Mouse (Mus musculus) forebrain, embryonic 16.5 days (tissue): ENCODE results near the gene Arrb2. TPM values are rescaled to one million over a fixed set of nuclear protein-coding genes. Genes with fewer than 3 reads are reported as not detected.

ENCODE experiments used
- ATAC-seq: fragments of 200-750 bp; cut with Nextera tagmentation; 2 replicates; pipeline ENCODE4 v1.8.0; 2017; ENCODE audit warnings: mild to moderate bottlenecking, moderate library complexity
- H3K27ac ChIP-seq: fragments of 300-500 bp; sonication (generic); 2 replicates; pipeline ENCODE4 v1.5.1; 2014; ENCODE audit warnings: low read length, control low read depth
- H3K27me3 ChIP-seq: fragments of 300-500 bp; sonication (generic); replicated peaks from 2 replicates; pipeline ENCODE4 v1.6.1; 2014; ENCODE audit warnings: low read length; ENCODE audit not compliant: control insufficient read depth, insufficient read depth
- H3K36me3 ChIP-seq: fragments of 300-500 bp; sonication (generic); 2 replicates; pipeline ENCODE4 v1.6.1; 2014; ENCODE audit not compliant: control insufficient read depth, insufficient read depth
- H3K4me1 ChIP-seq: fragments of 300-500 bp; sonication (generic); replicated peaks from 2 replicates; pipeline ENCODE4 v1.6.1; 2014; ENCODE audit warnings: low read length; ENCODE audit not compliant: control insufficient read depth, insufficient read depth
- H3K4me2 ChIP-seq: fragments of 300-500 bp; sonication (generic); 2 replicates; pipeline ENCODE4 v1.6.1; 2014; ENCODE audit warnings: mild to moderate bottlenecking, low read length, control low read depth
- H3K4me3 ChIP-seq: fragments of 300-500 bp; sonication (generic); replicated peaks from 2 replicates; pipeline ENCODE4 v1.5.1; 2014; ENCODE audit warnings: mild to moderate bottlenecking, low read length, control low read depth
- H3K9ac ChIP-seq: fragments of 300-500 bp; sonication (generic); replicated peaks from 2 replicates; pipeline ENCODE4 v1.6.1; 2014; ENCODE audit warnings: low read depth, low read length, control low read depth
- H3K9me3 ChIP-seq: fragments of 300-500 bp; sonication (generic); 2 replicates; pipeline ENCODE4 v1.6.1; 2016; ENCODE audit warnings: low read length; ENCODE audit not compliant: control insufficient read depth
- WGBS: fragments of 180-500 bp; shearing (Covaris S2); extraction: QIAGEN DNeasy Blood & Tissue Kit; methylation state at CpG from one replicate; pipeline ENCODE4 v1.1.7; 2014; 5-methylcytosine and 5-hydroxymethylcytosine counted together
- polyA plus RNA-seq: library from polyadenylated mRNA; unstranded; fragments of >200 nt; fragmentation: Nextera tagmentation; extraction: Ambion mirVana; gene quantifications from 2 replicates; pipeline ENCODE4 v1.2.1, GENCODE M21; 2015

Gene Arrb2
- polyA plus RNA-seq, 1 experiment from 2014 or later = 51.2 TPM

DNA sequence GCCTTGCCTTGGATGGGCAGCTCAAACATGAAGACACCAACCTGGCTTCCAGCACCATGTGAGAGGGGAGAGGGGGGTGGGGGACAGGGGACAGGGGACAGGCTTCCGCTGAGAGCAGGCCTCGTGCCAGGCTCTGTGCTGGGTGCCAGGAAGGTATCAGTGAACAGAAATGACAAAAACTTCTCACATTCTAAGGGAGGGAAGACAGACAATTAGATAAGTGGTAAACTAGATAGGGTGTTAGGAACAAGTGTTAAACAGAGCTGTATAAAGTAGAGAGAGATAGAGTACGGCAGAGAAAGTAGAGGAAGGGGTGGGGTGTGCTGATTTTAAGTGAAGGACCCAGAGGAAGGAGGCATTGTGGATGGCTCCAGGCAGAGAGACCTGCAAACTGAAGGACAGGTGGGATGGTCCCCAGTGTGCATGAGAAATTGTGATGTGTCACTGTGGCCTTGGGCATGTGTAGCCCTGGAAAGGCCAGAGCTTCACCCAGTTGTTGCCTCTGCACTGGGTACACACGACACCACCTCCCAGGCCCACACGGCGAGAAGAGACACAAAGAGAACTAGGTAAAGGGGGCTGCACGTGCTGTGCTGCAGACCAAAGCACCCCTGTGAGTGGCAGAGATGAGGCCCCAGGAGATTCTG lies 6.4 kb downstream of the Arrb2 start:
- H3K4me3 ChIP-seq = no peak overlapping the region
- H3K27me3 ChIP-seq = no peaks in the 10 kb centered on the region
- peaks cover 11% of the 10 kb centered on the region for H3K4me1 ChIP-seq
- WGBS = 92% methylated on average over 7 of the region's 7 CpGs
- H3K9me3 ChIP-seq = no peaks in the 10 kb centered on the region
- ATAC-seq = no peak
- H3K9ac ChIP-seq = no peak overlapping the region
- H3K4me2 ChIP-seq = no peak overlapping the region
- peaks cover 23% of the 10 kb centered on the region for H3K36me3 ChIP-seq
- no peak overlapping the region for H3K27ac ChIP-seq

DNA sequence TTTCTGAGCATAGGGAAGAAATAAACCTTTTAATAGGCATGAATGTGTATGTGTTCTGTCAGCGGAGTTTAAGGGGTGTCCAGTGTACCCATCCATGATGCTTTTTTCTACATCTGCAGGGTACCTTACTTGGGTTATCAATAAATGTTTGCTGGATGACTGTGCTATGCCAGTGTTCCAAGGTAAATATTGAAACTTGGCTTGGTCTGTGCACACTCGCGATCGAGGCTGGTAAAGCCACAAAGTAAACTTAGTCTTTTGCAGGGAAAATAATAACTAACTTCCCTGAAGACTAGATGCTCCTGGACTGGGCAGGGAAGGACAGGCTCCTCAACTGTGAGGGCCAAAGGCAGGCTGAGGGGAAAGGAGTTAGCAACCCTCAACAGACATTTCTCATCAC lies 8.2 kb downstream of the Arrb2 start:
- Histone ChIP-seq H3K9ac (no peak overlapping the region), H3K27me3 (no peaks in the 10 kb centered on the region), H3K9me3 (no peaks in the 10 kb centered on the region), H3K4me2 (no peak overlapping the region), H3K27ac (no peak overlapping the region), H3K36me3 (peaks cover 23% of the 10 kb centered on the region), H3K4me3 (no peak overlapping the region), H3K4me1 (no peaks in the 10 kb centered on the region)
- WGBS = 92% methylated on average over 4 of the region's 4 CpGs
- ATAC-seq = no peak

DNA sequence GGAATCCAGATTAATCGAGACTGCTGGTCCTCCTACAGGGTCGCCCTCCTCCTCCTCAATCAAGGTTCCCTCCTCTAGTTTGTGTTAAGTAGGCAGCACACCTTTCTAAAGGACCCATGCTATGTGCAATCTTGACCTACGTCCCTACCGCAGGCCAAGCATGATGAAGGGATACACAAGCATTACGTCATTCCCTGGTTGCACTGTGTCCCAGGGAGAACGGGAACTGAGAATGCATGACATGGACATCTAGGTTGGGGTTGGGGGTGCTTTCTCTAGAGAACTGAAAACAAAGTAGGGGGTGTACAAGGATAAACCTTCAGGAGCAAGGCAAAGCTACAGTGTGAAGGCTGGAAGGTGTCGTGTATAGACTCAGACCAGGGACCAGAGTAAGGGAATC lies 9.4 kb downstream of the Arrb2 start:
- H3K36me3 ChIP-seq = peaks cover 19% of the 10 kb centered on the region
- H3K4me2 ChIP-seq = no peak overlapping the region
- H3K4me3 ChIP-seq = no peak overlapping the region
- no peak overlapping the region for H3K27ac ChIP-seq
- no peaks in the 10 kb centered on the region for H3K9me3 ChIP-seq
- no peak overlapping the region for H3K9ac ChIP-seq
- no peaks in the 10 kb centered on the region for H3K27me3 ChIP-seq
- 94% methylated on average over 7 of the region's 7 CpGs for WGBS
- no peak for ATAC-seq
- no peaks in the 10 kb centered on the region for H3K4me1 ChIP-seq

DNA sequence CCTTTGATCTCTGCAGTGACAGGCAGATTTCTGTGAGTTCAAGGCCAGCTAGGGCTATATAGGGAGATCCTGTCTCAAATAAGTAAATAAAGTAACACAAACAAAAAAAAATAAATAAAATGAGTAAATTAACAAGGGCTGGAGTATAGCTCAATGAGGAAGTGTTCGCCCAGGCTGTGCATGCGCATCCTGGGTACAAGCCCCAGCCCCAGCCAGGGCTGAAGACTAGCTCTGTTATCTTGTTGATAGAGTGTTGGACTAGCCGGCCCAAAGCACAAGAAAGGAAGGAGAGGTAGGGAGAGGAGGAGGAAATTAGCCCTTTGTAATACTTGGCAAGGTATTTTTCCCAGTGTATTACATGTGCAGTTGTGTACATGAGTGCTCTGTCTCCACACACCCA lies 11.5 kb downstream of the Arrb2 start:
- Histone ChIP-seq H3K27ac (no peak overlapping the region), H3K9me3 (no peaks in the 10 kb centered on the region), H3K27me3 (no peaks in the 10 kb centered on the region), H3K9ac (no peak overlapping the region), H3K36me3 (peaks cover 11% of the 10 kb centered on the region), H3K4me3 (no peak overlapping the region), H3K4me1 (no peaks in the 10 kb centered on the region), H3K4me2 (no peak overlapping the region)
- WGBS = 86% methylated on average over 3 of the region's 3 CpGs
- no peak for ATAC-seq

DNA sequence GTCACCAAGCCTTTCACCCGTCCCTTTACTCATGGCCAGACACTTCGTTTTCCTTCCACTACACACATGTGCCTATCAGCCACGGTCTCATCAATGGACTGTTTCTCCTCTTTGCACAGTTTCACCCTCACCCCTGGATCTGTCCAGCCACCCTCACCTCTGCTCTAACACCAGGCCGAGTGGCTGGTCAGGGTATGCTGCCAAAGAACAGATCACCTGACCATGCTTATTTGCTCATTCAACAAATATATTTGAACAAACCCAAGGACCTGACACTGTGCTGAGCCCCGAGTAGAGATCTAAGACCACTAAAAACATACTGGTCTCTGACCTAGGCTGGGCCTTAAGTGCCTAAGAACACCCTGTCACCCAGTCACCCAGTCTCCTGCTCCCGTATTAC lies 12.2 kb downstream of the Arrb2 start:
- H3K27me3 ChIP-seq = no peaks in the 10 kb centered on the region
- H3K27ac ChIP-seq = no peak overlapping the region
- 80% methylated on average over 6 of the region's 6 CpGs for WGBS
- peaks cover 9% of the 10 kb centered on the region for H3K36me3 ChIP-seq
- no peaks in the 10 kb centered on the region for H3K9me3 ChIP-seq
- no peak overlapping the region for H3K4me2 ChIP-seq
- no peak overlapping the region for H3K9ac ChIP-seq
- H3K4me1 ChIP-seq = no peaks in the 10 kb centered on the region
- ATAC-seq = no peak
- H3K4me3 ChIP-seq = no peak overlapping the region

DNA sequence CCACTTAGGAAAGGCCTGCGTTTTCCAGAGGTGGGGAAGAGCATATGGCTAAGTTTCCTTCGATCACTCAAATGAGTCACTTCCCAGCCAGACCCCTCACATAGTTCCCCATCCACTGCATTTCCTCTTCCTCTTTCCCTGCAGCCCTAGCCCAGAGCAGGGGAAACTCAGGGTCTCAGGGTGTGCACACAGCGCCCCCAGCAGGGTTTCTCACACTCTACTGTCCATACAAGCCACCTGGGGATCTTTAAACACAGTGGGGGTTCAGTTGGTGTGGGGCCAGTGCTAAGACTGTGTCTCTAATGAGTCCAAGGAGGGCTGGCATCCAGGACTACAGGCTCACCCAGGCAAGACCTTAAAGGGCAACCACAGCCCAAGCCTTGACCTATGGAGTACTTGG lies 14.3 kb downstream of the Arrb2 start:
- 52% methylated on average over 3 of the region's 3 CpGs for WGBS
- Histone ChIP-seq H3K27ac (no peak overlapping the region), H3K27me3 (no peaks in the 10 kb centered on the region), H3K36me3 (no peaks in the 10 kb centered on the region), H3K9me3 (no peaks in the 10 kb centered on the region), H3K9ac (no peak overlapping the region), H3K4me1 (no peaks in the 10 kb centered on the region), H3K4me3 (no peak overlapping the region), H3K4me2 (no peak overlapping the region)
- no peak for ATAC-seq

DNA sequence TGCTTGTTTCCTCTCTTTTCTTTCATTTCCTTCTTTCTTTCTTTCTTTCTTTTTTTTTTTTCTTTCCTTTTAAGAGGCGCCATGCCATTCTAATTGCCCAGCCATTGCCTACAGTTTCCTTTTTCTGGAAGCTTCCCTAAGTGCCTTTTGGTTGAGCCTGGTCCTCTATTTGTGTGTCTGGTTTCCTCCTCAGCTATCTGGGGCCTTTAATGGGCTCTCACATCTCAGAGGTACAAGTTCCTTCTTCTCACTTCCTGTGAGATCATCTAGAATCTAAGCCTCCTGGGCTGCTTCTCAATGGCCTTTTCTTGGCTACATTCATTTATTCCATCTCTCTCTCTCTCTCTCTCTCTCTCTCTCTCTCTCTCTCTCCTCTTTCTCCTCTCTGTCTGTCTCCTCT lies 14.9 kb downstream of the Arrb2 start:
- 70% methylated on average over 1 of the region's 1 CpGs for WGBS
- no peak for ATAC-seq
- H3K9me3 ChIP-seq = no peaks in the 10 kb centered on the region

DNA sequence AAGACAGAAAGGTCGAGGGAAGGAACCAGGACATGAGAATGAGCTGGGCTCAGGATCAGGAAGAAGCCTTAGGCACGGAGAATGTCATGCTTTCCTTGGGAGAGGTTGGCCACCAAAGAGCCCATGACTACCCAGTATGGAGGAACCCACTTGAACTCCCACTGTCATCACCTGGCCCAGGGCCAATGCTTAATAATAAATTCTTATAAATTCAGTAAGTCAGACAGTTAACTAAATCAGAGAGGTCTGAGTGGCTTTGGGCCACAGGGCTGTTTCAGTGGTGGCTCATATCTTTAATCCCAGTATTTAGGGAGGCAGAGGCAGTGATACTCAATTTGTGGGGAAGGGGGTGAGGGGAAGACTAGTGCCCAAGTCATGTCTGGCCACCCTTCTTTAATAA lies 18.5 kb downstream of the Arrb2 start:
- H3K4me2 ChIP-seq = no peak overlapping the region
- H3K4me1 ChIP-seq = peaks cover 15% of the 10 kb centered on the region
- no peak overlapping the region for H3K4me3 ChIP-seq
- H3K27me3 ChIP-seq = no peaks in the 10 kb centered on the region
- no peaks in the 10 kb centered on the region for H3K36me3 ChIP-seq
- no peak for ATAC-seq
- no peaks in the 10 kb centered on the region for H3K9me3 ChIP-seq
- WGBS = 74% methylated on average over 2 of the region's 2 CpGs
- no peak overlapping the region for H3K9ac ChIP-seq
- H3K27ac ChIP-seq = no peak overlapping the region

More for the DNA sequence above, 14.9 kb downstream of the Arrb2 start:
- Histone ChIP-seq H3K27ac (no peak overlapping the region), H3K4me1 (peaks cover 1% of the 10 kb centered on the region), H3K4me2 (no peak overlapping the region), H3K36me3 (no peaks in the 10 kb centered on the region), H3K4me3 (no peak overlapping the region), H3K27me3 (no peaks in the 10 kb centered on the region), H3K9ac (no peak overlapping the region)

DNA sequence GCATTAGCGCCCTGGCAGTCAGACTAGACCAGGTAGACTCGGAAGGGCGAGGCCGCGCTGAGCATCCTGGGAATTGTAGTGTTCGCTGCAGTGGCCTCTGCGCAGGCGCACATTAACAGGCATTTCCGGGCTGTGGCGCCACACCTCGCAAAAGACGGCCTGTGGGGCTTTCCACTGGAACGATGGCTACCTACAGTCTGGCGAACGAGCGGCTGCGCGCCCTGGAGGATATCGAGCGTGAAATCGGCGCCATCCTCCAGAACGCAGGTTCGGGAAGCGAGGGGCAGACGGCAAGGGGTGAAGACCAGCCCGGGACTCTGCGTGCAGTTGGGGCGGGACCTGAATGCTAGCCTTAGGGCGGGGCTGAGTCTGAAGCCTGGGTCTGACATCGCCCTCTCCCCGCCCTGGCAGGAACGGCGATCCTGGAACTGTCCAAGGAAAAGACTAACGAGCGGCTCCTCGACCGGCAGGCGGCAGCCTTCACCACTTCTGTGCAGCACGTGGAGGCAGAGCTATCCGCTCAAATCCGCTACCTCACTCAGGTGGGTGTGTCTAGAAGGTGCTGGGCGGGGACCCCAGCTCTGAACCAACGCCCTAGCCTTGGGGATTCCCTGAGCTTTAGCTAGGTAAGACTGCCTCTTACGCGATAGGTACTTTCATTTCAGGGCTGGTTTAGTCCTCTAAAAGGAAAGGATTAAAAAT lies 19.5 kb downstream of the Arrb2 start, which contains the start of gene Med11:
Gene Med11 (plus strand): TSS at position 123 of the 702 bp plus-strand sequence.
- Histone ChIP-seq H3K4me1 (peaks cover 15% of the 10 kb centered on the region), H3K4me2 (peak within 1 kb of the TSS; percentile 84), H3K9me3 (no peaks in the 10 kb centered on the region), H3K9ac (peak within 1 kb of the TSS; percentile 92), H3K27me3 (no peaks in the 10 kb centered on the region), H3K27ac (peak within 1 kb of the TSS; percentile 98), H3K36me3 (no peaks in the 10 kb centered on the region), H3K4me3 (peak within 1 kb of the TSS; percentile 82)
- peak; percentile 95 for ATAC-seq
- under 1% methylated on average over 46 of the region's 46 CpGs for WGBS
